ENCODE assay signal across 9 mouse cellular contexts in genomic region chr10:14195778-14196650, GRCm38 (mm10).
DNase-seq lines count a peak whose midpoint lies in the region; ATAC-seq and TF ChIP-seq lines count a peak whose summit lies in the region.
"Had no signal": no experiment of that assay in that cellular context is flagged by ENCODE, and none has a peak within 500 bp of the region (broad histone marks: within the 10 kb centered on the region; RNA-seq: fewer than 3 reads in every experiment).

No protein-coding gene starts in this region.

- H3K36me3 ChIP-seq in hindbrain, embryonic 15.5 days, result no peaks in the 10 kb centered on the region
- H3K36me3 ChIP-seq in heart, adult 2 months (ENCODE audit: control insufficient read depth, insufficient read depth, low read length), result peaks cover 3% of the 10 kb centered on the region; the same call in 1 of the 2 replicates
- H3K36me3 ChIP-seq: limb, embryonic 10.5 days had no signal

- 62% methylated on average over 17 of the region's 17 CpGs for WGBS in hindbrain, embryonic 15.5 days
- WGBS in heart, adult 2 months, result 87% methylated on average over 17 of the region's 17 CpGs

- H3K4me3 ChIP-seq in hindbrain, embryonic 15.5 days, result no peak overlapping the region
- H3K4me3 ChIP-seq in left cerebral cortex, adult 2 months, result no peak overlapping the region
- no peak overlapping the region for H3K4me3 ChIP-seq in heart, adult 2 months
- H3K4me3 ChIP-seq: limb, embryonic 10.5 days had no signal

- ATAC-seq in hindbrain, embryonic 15.5 days (ENCODE audit: low FRiP score, low read depth), result 0 out of 2 replicates have a peak, but pooled peaks have one; percentile 57

- H3K79me2 ChIP-seq in heart, adult 2 months (replicated peaks; ENCODE audit: control insufficient read depth, insufficient read depth, low read length), result no peaks in the 10 kb centered on the region

- no peaks in the 10 kb centered on the region for H3K27me3 ChIP-seq in hindbrain, embryonic 15.5 days
- H3K27me3 ChIP-seq in heart, adult 2 months (ENCODE audit: control insufficient read depth, insufficient read depth, low read length), result no peaks in the 10 kb centered on the region

- no peak for TF ChIP-seq EP300 in heart, adult 2 months (IDR thresholded peaks at IDR 0.05; ENCODE audit: insufficient read depth, low read depth, low read length)

- peak; percentile 67 to 80 for DNase-seq in left cerebral cortex, adult 18-20 months (ENCODE audit: low spot score in 2 of 2)
- DNase-seq in left cerebral cortex, adult 11 months (ENCODE audit: low spot score), result no peak
- DNase-seq in left cerebral cortex, adult 2 months (ENCODE audit: extremely low spot score in 1 of 2, low spot score in 2 of 2), result peak; percentile 66 to 70
- peak; percentile 74 for DNase-seq in right cerebral cortex, postnatal 25 days
- DNase-seq in Muller cell, postnatal 12 days (ENCODE audit: inconsistent ontology term), result no peak
- no peak for DNase-seq in cerebellum, adult 9-10 months
- no peak for DNase-seq in heart, adult 2 months

- no peak overlapping the region for H3K4me2 ChIP-seq in hindbrain, embryonic 15.5 days

- H3K4me1 ChIP-seq in hindbrain, embryonic 15.5 days (replicated peaks), result peaks cover 6% of the 10 kb centered on the region; the same call in 1 of the 2 replicates
- no peaks in the 10 kb centered on the region for H3K4me1 ChIP-seq in heart, adult 2 months (ENCODE audit: control insufficient read depth, insufficient read depth, low read length)

- H3K9ac ChIP-seq in hindbrain, embryonic 15.5 days, result no peak overlapping the region
- no peak overlapping the region for H3K9ac ChIP-seq in heart, adult 2 months (ENCODE audit: low read depth, low read length)

- no peak for TF ChIP-seq CTCF in left cerebral cortex, adult 2 months (IDR thresholded peaks at IDR 0.05)
- no peak for TF ChIP-seq CTCF in heart, adult 2 months (IDR thresholded peaks at IDR 0.05)

- H3K27ac ChIP-seq in hindbrain, embryonic 15.5 days (replicated peaks), result no peak overlapping the region
- peak overlapping the region; percentile 94 for H3K27ac ChIP-seq in left cerebral cortex, adult 2 months
- no peak overlapping the region for H3K27ac ChIP-seq in heart, adult 2 months
- H3K27ac ChIP-seq: limb, embryonic 10.5 days had no signal

- H3K9me3 ChIP-seq in hindbrain, embryonic 15.5 days, result no peaks in the 10 kb centered on the region
- H3K9me3 ChIP-seq: limb, embryonic 10.5 days had no signal

- TF ChIP-seq POLR2A in heart, adult 2 months (IDR thresholded peaks at IDR 0.05; ENCODE audit: insufficient read depth, low read depth, low read length), result no peak

- intact Hi-C loops in left cerebral cortex, adult 2 months (cut with DNase I), result loop anchor here (1.0 to 10.0 kb wide), 7 partner anchors 11 to 511 kb away; partner anchors contain the start of gene Aig1
- intact Hi-C loops in heart, adult 2 months (cut with DNase I), result no loop called here

Comparison
In these comparisons a context has a peak if more than half of its experiments do, and no peak if none do; other contexts are left out.
1. DNase-seq: peak in left cerebral cortex, adult 18-20 months (2 of 2), left cerebral cortex, adult 2 months (2 of 2) and right cerebral cortex, postnatal 25 days (single experiment); none in left cerebral cortex, adult 11 months (single experiment), Muller cell, postnatal 12 days (single experiment), cerebellum, adult 9-10 months (single experiment) and heart, adult 2 months (0 of 2).